Mouse (Mus musculus) embryonic facial prominence, embryonic 12.5 days (tissue): ENCODE measurements around the gene Gm12790. TPM values are rescaled to one million over a fixed set of nuclear protein-coding genes. Genes with fewer than 3 reads are reported as not detected.
"Not testable (repeated sequence)": the region's sequence is repeated elsewhere in the genome, so short reads cannot be mapped to it uniquely, and the experiment has no call there.

Source experiments
- ATAC-seq: fragments of 200-750 bp; cut with Nextera tagmentation; 2 replicates; pipeline ENCODE4 v1.8.0; 2017; ENCODE audit not compliant: insufficient number of reproducible peaks, insufficient read depth, low FRiP score, low TSS enrichment
- H3K27ac ChIP-seq: fragments of 300-500 bp; sonication (generic); 2 replicates; pipeline ENCODE4 v1.5.1; 2016; ENCODE audit warnings: mild to moderate bottlenecking
- H3K27me3 ChIP-seq: fragments of 300-500 bp; sonication (generic); 2 replicates; pipeline ENCODE4 v1.6.1; 2016; ENCODE audit warnings: mild to moderate bottlenecking, moderate library complexity
- H3K36me3 ChIP-seq: fragments of 300-500 bp; sonication (generic); 2 replicates; pipeline ENCODE4 v1.6.1; 2016; ENCODE audit warnings: mild to moderate bottlenecking
- H3K4me1 ChIP-seq: fragments of 300-500 bp; sonication (generic); 2 replicates; pipeline ENCODE4 v1.6.1; 2016
- H3K4me2 ChIP-seq: fragments of 300-500 bp; sonication (generic); replicated peaks from 2 replicates; pipeline ENCODE4 v1.6.1; 2016; ENCODE audit warnings: mild to moderate bottlenecking, moderate library complexity
- H3K4me3 ChIP-seq: fragments of 300-500 bp; sonication (generic); 2 replicates; pipeline ENCODE4 v1.5.1; 2016; ENCODE audit warnings: mild to moderate bottlenecking
- H3K9ac ChIP-seq: fragments of 300-500 bp; sonication (generic); 2 replicates; pipeline ENCODE4 v1.6.1; 2016; ENCODE audit warnings: mild to moderate bottlenecking, moderate library complexity
- H3K9me3 ChIP-seq: fragments of 300-500 bp; sonication (generic); 2 replicates; pipeline ENCODE4 v1.6.1; 2016; ENCODE audit warnings: mild to moderate bottlenecking, moderate library complexity
- WGBS: fragments of 180-500 bp; shearing (Covaris S2); methylation state at CpG from one replicate; pipeline ENCODE4 v1.1.7; 2016; 5-methylcytosine and 5-hydroxymethylcytosine counted together
- polyA plus RNA-seq: library from polyadenylated mRNA; unstranded; fragments of >200 nt; fragmentation: Nextera tagmentation; extraction: Ambion mirVana; gene quantifications from 2 replicates; pipeline ENCODE4 v1.2.1, GENCODE M21; 2016

Gm12790 gene
- not detected in 2 replicates for polyA plus RNA-seq

DNA sequence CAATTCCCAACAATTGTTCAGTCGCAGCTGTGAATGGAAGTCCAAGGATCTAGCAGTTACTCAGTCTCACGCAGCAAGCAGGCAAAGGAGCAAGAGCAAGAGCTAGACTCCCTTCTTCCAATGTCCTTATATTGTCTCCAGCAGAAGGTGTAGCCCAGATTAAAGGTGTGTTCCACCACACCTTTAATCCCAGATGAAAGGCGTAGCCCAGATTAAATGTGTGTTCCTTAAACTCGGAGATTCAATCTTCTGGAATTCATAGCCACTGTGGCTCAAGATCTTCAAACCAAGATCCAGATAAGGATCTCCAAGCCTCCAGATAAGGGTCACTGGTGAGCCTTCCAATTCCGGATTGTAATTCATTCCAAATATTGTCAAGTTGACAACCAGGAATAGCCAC lies at the start of gene Gm12790:
Gene Gm12790, minus strand, starts transcription at position 101 of the 400 bp plus-strand sequence.
- not testable (repeated sequence) for H3K4me3 ChIP-seq, H3K36me3 ChIP-seq, H3K4me2 ChIP-seq, H3K9ac ChIP-seq, H3K9me3 ChIP-seq, ATAC-seq, H3K4me1 ChIP-seq, H3K27ac ChIP-seq, H3K27me3 ChIP-seq
- 84% methylated on average over 1 of the region's 5 CpGs for WGBS

DNA sequence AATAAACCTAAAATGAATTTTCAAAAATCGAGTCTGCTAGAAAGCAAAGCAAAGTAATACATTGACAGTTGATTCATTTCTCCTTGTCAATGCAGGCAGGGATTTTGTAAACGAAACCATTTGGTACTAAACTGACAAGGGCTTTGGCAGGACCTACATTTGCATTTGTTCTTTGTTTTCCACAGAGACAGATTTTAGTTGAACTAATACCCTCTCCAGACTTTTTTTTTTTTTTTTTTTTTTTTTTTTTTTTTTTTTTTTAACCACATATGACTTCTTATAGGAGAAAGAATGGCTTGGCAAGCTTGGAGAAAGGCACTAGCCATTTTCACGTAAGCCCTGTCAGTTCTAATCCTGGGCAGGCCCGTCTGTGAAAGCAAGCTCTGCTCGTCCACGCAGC lies 45.8 kb upstream of the Gm12790 start:
- Histone ChIP-seq H3K36me3 (no peaks in the 10 kb centered on the region), H3K9me3 (no peaks in the 10 kb centered on the region), H3K9ac (no peak overlapping the region), H3K4me3 (no peak overlapping the region), H3K27ac (no peak overlapping the region), H3K27me3 (no peaks in the 10 kb centered on the region), H3K4me2 (no peak overlapping the region), H3K4me1 (no peaks in the 10 kb centered on the region)
- no peak for ATAC-seq
- 78% methylated on average over 6 of the region's 6 CpGs for WGBS

GRCm38 (mm10) chr4:101998267-101998922 lies 17.5 kb upstream of the Gm12790 start:
- ATAC-seq: no peak
- 42% methylated on average over 15 of the region's 15 CpGs for WGBS
- H3K9ac ChIP-seq: no peak overlapping the region

GRCm38 (mm10) chr4:101997426-101997825 lies 16.6 kb upstream of the Gm12790 start:
- Histone ChIP-seq H3K4me2 (no peak overlapping the region), H3K27me3 (no peaks in the 10 kb centered on the region), H3K9ac (no peak overlapping the region), H3K36me3 (no peaks in the 10 kb centered on the region), H3K27ac (no peak overlapping the region), H3K4me3 (no peak overlapping the region), H3K4me1 (no peaks in the 10 kb centered on the region), H3K9me3 (no peaks in the 10 kb centered on the region)
- 92% methylated on average over 5 of the region's 5 CpGs for WGBS
- ATAC-seq: no peak

More at GRCm38 (mm10) chr4:101998267-101998922, 17.5 kb upstream of the Gm12790 start:
- Histone ChIP-seq H3K27ac (no peak overlapping the region), H3K36me3 (no peaks in the 10 kb centered on the region), H3K9me3 (no peaks in the 10 kb centered on the region), H3K4me2 (no peak overlapping the region), H3K4me3 (no peak overlapping the region), H3K4me1 (no peaks in the 10 kb centered on the region), H3K27me3 (no peaks in the 10 kb centered on the region)

GRCm38 (mm10) chr4:101986326-101986725 lies 5.5 kb upstream of the Gm12790 start, which contains the start of gene Gm12789:
Gm12789 (plus strand) TSS chr4:101986626.
- not testable (repeated sequence) for H3K27me3 ChIP-seq, H3K4me3 ChIP-seq, ATAC-seq, H3K9me3 ChIP-seq, H3K9ac ChIP-seq, H3K4me2 ChIP-seq, H3K27ac ChIP-seq, H3K36me3 ChIP-seq, H3K4me1 ChIP-seq
- WGBS: 87% methylated on average over 2 of the region's 2 CpGs

DNA sequence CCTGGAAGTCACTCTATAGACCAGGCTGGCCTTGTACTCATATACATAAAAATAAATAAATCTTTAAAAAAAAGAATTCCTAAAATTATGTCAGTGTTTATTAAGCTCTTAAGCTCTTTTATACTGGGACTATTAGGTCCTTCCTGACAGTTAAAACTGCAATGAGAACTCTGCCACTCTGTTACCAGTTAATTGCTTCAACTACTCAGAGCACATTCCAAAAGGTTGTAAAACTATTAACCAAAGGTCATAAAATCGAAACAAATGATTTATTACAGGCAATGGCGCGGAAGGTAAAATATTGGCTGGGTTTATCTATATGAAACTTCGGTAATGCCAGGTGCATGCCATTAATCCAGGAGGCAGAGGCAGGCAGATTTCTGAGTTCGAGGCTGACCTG lies 4.8 kb upstream of the Gm12790 start:
- Histone ChIP-seq H3K36me3 (no peaks in the 10 kb centered on the region), H3K27ac (no peak overlapping the region), H3K27me3 (no peaks in the 10 kb centered on the region), H3K4me2 (no peak overlapping the region), H3K9ac (no peak overlapping the region), H3K4me1 (no peaks in the 10 kb centered on the region), H3K4me3 (no peak overlapping the region), H3K9me3 (no peaks in the 10 kb centered on the region)
- 88% methylated on average over 5 of the region's 5 CpGs for WGBS
- no peak for ATAC-seq

- not testable (repeated sequence) for H3K9ac ChIP-seq, H3K36me3 ChIP-seq, H3K27ac ChIP-seq, H3K9me3 ChIP-seq, H3K27me3 ChIP-seq, ATAC-seq, H3K4me2 ChIP-seq, H3K4me3 ChIP-seq, H3K4me1 ChIP-seq
- WGBS: 73% methylated on average over 2 of the region's 2 CpGs
Observed at GRCm38 (mm10) chr4:101940107-101940506, 40.7 kb downstream of the Gm12790 start, which contains the start of gene Gm12794. Gm12794 (plus strand) TSS chr4:101940407.

Other genes with a start within 250 kb of the Gm12790 start
- gene B020004J07Rik, start 137.0 kb downstream of the Gm12790 start, polyA plus RNA-seq: not detected in 2 replicates
- gene C130073F10Rik, start 87.3 kb downstream of the Gm12790 start, polyA plus RNA-seq: not detected in 2 replicates
- gene Gm12800, start 71.9 kb downstream of the Gm12790 start, polyA plus RNA-seq: not detected in 2 replicates
- not detected in 2 replicates for gene Gm12794, start 40.6 kb downstream of the Gm12790 start, polyA plus RNA-seq
- not detected in 2 replicates for gene Gm12789, start 5.6 kb upstream of the Gm12790 start, polyA plus RNA-seq
- 10.5 and 11.1 TPM in 2 replicates for gene Pde4b, start 106.5 kb upstream of the Gm12790 start, polyA plus RNA-seq